Mouse (Mus musculus) kidney, postnatal 36 days (tissue): ENCODE results near the gene Sgca.
A peak's percentile ranks its signal among the peaks of the same experiment; 100 is the strongest.

Source experiments
- DNase-seq, 2 experiments: peaks; one replicate each; pipeline ENCODE4 v3.0.0; 2021 to 2022; ENCODE audit warnings: mixed read lengths in 2 of 2

Sgca gene

GRCm38 (mm10) chr11:95001584-95002347 lies 25.6 kb upstream of the Sgca start:
- no peak for DNase-seq

- DNase-seq, result peak; percentile 71 to 80
These were observed 24.9 kb upstream of the Sgca start for GRCm38 (mm10) chr11:95001058-95001457.

- peak; percentile 70 to 82 for DNase-seq
These were observed 24.4 kb upstream of the Sgca start for GRCm38 (mm10) chr11:95000548-95000947.

- no peak for DNase-seq
These were observed 24.0 kb upstream of the Sgca start for GRCm38 (mm10) chr11:95000128-95000527.

- no peak for DNase-seq
These were observed 22.0 kb upstream of the Sgca start for GRCm38 (mm10) chr11:94998041-94998531.

GRCm38 (mm10) chr11:94997596-94997995 lies 21.5 kb upstream of the Sgca start:
- no peak for DNase-seq

- DNase-seq, result no peak
These were observed 20.9 kb upstream of the Sgca start for GRCm38 (mm10) chr11:94996984-94997383.

- DNase-seq, result no peak
These were observed 20.0 kb upstream of the Sgca start for GRCm38 (mm10) chr11:94996101-94996500.

GRCm38 (mm10) chr11:94994947-94995772 lies 19.0 kb upstream of the Sgca start:
- no peak for DNase-seq

GRCm38 (mm10) chr11:94994208-94994814 lies 18.2 kb upstream of the Sgca start:
- DNase-seq, result no peak

- peak; percentile 74 to 75 for DNase-seq
These were observed 16.9 kb upstream of the Sgca start for GRCm38 (mm10) chr11:94992754-94993606.

GRCm38 (mm10) chr11:94992480-94992753 lies 16.3 kb upstream of the Sgca start:
- peak in 1 of 2 experiments; percentile 36 for DNase-seq

- DNase-seq, result peak; percentile 42 to 75
These were observed 15.7 kb upstream of the Sgca start for GRCm38 (mm10) chr11:94991641-94992479.

GRCm38 (mm10) chr11:94990749-94991577 lies 14.8 kb upstream of the Sgca start, which contains the start of gene Ppp1r9b:
Gene Ppp1r9b, plus strand, starts transcription at chr11:94991035.
- peak; percentile 94 to 96 for DNase-seq

- DNase-seq, result no peak
These were observed 14.1 kb upstream of the Sgca start for GRCm38 (mm10) chr11:94990102-94990748.

- peak; percentile 89 to 93 for DNase-seq
These were observed 13.5 kb upstream of the Sgca start for GRCm38 (mm10) chr11:94989562-94990017.

- no peak for DNase-seq
These were observed 12.8 kb upstream of the Sgca start for GRCm38 (mm10) chr11:94988780-94989561.

- DNase-seq, result peak in 1 of 2 experiments; percentile 41
These were observed 11.7 kb upstream of the Sgca start for GRCm38 (mm10) chr11:94987851-94988250.

GRCm38 (mm10) chr11:94987341-94987740 lies 11.2 kb upstream of the Sgca start:
- DNase-seq, result peak in 1 of 2 experiments; percentile 41
